Mouse (Mus musculus) urinary bladder, postnatal 36 days (tissue): ENCODE measurements at regions not wholly inside any gene's neighbourhood (a gene's known extent, or its start where the extent isn't known, plus 50 kb on each side); places are given as distances from the start of the nearest gene placed in this dataset.

ENCODE experiments used
- DNase-seq, 2 experiments: peaks; one replicate each; pipeline ENCODE4 v3.0.0; 2022; ENCODE audit warnings: low spot score in 2 of 2, mixed read lengths in 1 of 2

DNA sequence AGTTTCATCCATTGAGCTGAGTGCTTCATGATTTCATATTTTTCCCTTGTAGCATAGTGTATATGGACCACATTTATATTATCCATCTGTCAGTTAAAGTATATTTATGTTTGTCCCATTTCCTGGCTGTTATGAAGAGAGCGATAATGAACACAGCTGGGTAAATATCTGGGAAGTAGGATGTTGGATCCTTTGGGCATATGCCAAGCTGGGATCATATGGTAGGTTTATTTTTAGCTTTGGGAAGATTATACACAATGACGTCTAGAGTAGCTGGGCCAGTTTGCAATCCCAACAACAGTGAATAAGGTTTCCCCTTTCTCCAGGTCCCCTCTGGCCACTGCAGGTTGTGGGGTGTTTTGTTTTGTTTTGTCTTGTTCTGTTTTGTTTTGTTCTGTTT, 164.5 kb downstream of the Gm765 start:
- no peak for DNase-seq

DNA sequence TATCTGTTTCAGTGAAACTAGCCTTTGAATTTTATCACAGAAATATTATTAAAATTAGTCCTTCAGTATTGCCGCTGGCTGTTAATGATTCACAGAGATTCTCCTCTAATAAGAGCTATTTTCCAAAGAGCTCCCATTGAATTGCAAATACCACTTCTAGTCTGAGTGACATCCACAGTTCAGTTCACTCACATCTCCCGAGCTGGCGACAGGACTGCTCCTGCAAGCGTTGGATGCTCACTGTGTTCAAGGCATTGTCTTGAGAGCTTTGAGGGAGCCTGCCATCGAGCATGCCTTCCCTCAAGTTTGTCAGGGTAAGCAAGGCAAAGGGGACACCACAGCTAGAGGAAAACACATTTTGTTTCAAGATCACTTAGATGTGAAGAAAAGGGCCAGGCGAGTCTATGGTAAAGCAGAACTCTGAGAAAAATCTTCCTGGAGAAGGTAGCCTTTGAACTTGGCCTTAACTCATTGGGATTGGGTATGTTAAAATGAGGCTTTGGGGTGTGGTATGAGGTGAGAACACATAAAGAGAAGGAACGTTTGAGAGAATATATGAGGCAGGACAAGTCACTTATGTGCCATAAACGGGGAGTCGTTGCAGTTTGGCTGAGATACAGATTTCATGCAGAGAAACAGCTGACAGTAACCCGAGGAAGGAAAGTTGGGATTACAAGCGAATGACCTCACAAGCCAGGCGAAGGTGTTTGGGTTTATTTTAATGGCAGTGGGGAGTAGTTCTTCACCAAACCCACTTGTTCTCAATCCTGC, 193.3 kb downstream of the Gm765 start:
- DNase-seq, result no peak

DNA sequence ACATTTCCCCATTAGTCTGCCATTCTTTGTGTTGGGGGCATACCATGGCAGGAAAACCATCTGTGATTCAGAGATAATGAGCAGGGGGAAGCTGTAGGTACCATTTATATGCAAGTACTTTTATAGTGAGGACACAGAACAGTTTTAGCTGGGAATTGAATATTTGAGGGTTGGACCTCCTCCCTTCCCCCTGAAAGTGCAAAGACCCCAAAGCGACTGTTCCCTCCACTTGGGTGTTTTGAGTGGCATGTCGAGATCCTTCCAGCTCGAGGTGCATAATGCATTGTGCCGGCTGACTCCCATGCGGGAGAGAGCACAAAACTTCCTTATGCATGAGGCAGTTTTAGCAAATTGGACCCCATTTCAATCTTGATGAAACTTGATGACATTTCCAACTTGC, 194.7 kb downstream of the Gm765 start:
- no peak for DNase-seq

DNA sequence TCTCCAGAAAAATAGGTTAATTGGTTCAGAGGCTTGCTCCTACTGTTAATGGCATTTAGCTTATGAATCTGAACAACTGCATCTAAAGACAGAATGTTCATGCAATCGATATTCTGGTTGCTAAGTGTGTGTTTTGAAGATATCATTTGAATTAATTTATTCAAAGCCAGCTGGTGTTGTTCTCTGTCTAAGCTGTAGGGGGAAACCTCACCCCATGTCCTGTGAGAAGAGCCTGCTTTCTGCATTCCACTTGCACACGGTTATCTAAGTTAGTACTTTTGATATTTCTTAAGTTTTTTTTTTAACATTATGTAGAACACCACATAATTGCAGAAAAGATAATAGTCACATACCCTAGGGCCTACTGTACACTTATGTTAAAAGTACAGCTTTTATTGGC, 209.6 kb downstream of the Gm765 start:
- DNase-seq, result peak in 1 of 2 experiments; percentile 4

DNA sequence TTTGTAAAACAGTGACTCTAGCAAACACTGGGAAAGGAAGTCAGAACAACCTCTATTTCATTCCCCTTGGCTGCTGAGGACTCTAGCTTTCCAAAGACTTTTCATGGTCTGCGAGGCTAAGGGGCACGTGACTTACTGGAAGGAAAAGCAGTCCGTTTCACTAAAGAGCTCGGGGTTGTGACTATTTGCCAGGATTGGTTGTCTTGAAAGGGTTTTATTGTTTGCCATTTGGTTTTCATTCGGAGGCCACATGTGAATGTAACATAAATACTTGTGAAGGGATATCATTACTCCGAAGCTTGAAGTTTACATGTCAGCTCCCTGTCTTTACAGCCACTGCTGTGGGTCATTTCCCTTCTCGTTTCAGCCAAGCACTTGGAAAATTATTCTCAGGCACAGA, 217.1 kb downstream of the Gm765 start:
- DNase-seq, result no peak

DNA sequence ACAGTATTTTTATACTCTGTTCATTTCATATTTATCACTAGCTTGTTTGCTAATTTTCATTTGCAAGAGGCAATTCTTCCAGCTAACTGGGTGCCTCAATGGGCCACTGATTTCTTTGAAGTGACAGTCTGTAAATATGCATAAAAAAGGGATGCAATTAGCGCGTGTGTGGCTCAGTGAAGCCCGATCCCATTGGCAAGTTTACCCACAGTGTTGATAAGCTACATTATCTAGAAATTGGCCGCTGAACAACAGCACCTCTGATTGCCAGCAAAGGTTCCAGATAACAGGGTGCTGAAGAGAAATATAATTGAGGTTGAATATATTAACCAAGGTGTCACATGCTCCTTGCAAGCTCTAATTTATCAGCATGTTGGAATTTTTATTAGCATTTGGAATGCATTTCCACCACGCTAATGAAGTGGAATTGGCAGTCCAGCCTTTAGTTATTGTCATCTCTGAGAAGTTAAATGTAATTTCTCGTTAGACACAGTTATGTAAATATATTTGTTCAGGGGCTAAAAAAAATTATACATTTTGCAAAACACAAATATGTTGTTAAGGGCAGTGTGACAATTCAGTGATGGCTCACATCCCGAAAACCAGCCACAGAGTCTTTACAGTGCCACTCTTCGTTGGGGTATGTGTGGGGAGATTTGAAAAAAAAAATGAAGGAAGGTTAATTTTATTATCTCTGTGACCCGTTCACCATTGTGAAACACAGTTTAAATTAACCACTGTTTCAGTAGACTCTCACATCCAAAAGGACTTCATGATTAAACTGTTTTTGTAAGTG, 224.0 kb downstream of the Gm765 start:
- DNase-seq, result no peak

DNA sequence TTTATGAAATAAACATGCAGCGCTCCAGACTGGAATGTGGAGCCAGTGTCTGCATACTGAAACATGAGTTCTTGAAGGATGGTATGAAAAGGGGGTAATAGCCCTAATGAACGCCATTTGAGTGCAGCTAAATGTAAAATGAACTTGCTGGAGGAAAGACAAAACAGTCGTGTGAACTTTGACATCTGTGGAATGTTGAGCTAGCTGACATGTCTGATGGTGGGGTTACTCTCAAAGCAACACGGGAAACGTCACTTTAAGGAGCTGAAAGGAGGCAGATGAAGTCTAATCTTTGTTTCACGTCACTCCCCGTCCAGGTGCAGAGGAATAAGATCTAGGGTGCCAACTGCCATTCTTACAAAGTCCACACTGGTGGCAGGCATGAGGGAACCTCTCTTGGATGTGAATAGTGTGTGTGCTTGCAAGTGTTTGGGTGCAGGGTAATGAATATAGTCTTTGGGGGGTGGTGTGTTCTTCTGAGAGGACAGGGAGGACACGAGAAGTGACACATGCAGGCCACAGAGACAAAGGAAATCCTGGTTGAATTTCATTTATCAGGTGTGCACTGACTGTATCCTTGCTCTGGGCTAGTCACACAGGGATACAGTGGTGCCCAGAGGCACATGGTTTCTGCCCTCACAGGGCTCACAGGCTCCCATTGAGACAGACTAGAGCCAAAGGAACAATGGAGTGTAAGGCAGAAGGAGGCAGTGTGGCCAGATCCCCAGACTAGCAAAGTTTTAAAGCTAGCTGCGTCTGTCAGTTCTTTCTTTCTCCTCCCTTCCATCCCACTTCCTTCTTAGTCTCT, 228.0 kb downstream of the Gm765 start:
- no peak for DNase-seq

DNA sequence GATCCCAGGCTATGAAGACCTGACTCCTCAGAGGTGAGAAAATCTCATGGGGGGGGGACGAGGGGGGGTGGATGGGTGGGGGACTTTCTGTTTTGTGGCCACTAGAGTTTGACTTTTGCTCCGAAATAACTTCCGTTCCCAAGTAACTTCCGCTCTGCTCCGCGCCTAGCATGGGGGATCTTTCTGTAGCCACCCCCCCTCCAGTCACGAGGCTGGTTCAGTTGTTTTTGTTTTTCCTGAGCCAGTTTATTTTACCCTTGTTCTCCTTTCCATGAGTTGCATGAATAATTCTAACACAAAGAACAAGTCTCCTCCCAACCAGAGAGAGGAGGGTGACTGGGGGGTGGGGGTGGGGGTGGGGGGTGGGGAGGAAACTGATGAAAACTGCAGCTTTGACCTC, 228.8 kb downstream of the Gm765 start:
- no peak for DNase-seq

DNA sequence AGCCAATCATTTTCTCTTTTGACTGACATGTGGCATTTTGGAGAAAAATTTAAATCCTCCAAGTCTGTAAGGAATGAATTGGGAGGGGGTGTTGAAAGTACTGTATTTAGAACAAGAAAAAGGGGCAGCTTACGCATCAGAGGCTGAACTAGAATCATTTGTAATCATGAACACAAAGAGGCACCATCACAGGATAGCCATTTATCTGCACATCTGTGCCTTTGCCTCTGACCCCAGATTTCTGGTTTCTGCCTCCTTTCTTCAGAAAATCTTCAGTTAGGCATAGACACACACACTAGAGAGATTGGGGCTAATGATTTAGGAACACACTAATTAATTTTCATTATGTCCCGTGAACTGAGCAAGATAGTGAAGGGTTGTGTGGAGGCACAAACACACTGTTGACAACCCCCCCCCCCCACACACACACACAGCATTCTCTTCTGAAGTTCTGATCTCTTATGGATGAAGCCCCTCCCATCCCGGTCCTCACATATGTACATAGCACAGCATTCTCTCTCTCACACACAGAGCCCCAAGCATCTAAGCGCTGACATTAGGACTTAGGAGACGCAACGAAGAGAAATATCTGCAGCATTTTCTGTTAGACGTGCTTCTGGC, 229.9 kb downstream of the Gm765 start:
- DNase-seq, result no peak

DNA sequence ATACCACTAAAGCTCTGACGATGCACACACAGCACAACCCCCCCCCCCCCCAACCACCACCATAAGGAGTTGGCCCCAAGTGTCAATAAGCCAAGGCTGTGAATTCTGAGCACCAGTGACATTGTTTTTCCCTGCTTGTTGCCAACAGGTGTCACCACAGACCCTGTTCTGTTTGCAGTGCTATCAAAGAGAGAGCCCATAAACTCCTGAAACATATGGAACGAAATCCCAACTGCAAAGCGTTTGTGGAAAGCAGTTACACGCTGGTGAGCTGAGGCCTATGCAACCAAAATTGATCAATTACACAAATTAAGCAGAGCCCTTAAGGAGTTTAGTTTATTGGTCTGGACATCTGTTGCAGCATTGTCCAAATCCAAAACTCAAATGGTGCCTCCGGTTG, 235.4 kb downstream of the Gm765 start:
- no peak for DNase-seq

DNA sequence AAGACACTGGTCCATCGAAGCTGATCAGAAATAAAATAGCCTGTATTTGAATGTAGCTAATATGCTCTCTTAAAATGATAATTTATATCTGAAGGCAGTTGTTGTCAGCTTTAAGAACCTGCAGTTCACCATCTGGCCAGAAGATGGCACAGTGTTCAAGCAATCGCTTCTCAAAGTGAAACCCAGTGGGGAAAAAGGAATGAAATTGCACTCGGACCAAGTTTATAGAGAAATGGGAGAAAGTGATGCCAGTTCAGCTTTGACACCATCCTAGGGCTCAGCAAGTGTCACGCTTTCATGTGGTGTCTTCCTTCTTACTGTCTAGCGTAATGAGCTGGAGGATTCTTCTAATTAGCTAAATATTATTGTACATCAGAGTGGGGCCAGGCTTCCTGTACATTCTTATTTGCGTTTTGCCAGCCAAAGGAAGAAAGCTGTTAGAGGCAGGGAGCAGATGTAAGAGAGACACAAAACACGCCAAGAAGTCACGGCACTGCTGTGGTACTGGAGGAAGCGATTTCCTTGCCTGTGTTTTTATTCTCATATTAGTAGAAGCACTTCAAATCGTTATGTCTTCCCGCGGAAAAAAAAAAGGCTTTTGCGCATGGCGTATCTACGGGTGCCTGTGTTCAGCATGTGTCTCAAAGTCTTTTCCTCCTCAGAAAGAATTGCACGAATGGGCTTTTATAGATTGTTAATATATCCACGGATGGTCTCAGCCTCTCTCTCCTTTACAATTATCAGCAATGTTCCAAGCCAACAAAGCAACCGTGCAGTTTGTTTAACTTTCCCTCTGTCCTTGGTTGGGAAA, 237.1 kb downstream of the Gm765 start:
- peak; percentile 68 to 77 for DNase-seq

DNA sequence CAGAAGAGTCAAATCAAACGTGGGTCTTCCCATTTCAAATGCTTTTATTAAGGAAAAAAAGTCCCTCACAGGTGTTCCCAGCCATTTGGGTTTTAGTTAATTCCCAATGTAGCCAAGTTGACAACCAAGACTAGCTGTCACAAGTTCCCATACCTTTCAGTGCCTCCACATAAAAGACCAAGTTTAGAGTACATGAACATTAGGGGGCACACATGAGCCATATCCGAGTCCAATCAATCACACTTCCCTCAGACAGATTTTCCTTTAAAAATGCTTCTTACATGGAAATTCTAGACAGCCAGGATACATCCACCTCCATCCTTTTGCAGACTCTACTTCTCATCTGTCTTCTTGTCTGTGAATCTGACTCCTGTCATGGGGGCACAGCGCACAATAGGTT, 238.1 kb downstream of the Gm765 start:
- no peak for DNase-seq

DNA sequence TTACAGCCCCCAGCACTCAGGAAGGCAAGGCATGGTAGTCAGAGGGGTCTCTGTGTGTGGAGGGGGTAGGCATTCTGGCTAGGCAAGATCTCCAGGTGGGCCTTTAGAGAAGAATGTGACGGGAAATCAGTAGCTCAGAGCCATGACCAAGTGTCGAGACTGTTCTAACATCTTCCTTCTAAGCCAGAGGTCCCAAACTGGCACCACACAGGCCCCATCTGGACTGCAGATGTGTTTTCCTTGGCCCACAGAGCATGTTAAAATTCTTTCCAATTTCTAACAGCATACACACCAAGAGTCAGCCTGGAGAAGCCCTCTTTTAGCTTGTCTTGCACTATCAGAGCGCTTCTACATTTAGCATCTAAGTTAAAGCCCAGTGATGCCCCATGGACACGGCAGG, 241.5 kb downstream of the Gm765 start:
- DNase-seq, result no peak

DNA sequence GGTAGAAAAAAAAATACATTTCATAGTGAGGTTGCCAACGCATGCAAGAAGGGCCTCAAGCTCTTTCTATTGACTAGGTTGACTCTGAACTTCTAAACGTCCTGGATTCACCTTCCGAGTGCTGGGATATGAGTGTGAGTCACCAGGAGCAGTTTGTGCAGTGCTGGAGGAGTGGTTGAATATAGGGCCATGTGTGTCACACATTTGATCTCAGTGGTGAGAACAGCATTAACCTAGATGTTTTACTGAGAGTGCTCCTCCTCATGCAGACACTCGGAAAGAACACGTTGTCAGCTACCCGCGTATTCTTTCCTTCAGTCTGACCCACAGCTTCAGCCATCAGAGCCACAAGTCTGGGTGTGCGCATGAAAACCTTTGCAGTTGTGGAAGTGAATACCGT, 243.4 kb downstream of the Gm765 start:
- no peak for DNase-seq

DNA sequence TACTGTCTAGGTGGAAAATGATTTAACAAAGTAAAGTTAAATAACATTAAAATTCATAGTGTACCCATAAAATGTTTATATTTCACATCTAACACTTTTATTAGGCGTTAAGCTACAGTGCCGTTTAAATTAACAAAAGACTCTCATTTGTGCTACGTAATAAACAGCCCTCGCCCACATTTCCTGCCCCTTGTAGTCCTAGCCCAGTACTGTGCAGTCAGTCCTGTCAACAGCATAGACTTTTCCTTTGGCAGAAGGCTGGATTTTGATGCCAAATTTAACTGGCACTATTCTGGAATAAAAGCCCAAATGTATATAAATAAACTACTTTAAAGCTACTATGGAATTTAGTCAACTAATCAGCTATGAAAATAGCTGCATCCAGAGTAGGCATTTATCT, 247.3 kb downstream of the Gm765 start:
- DNase-seq, result no peak

DNA sequence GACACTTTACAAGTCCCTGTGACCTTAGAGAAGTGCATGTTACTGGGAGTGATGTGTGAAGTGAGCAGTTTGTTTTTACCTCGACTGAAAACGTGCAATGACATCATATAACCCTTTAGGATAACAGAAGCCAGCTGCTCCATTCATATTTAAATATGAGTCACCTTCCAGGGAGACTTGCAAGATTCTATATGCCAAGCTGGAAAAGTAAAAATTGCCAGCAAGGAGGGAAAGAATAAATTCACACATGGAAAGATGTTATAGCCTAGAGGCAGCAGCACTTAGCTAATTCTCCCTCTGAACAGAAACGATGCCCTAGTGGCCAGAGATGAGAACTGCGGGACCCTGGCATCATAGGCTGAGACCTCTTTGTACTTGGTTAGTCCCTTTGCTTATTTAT, 253.4 kb downstream of the Gm765 start:
- no peak for DNase-seq

DNA sequence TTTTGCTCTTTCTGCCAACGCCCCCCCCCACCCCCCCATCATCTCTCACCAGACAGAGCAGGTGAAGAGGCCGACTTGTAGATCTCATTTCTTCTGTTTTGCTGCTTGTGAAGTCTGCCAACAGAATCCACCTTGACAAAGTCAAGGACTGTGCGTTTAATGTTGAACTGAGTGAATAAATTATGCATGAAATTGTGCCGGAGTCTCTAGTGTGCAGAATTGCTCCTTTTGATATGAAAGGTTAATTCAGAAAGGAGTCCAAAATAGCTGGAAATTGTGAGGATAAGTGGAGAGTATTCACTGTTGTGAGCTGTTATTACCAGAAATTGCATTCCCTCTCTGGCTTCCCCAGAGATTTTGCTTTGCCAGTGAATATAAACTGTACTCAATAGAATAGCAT, 262.5 kb downstream of the Gm765 start:
- DNase-seq, result no peak
